Mouse (Mus musculus) embryonic facial prominence, embryonic 15.5 days (tissue): ENCODE measurements around the gene Erc2. TPM values are rescaled to one million over a fixed set of nuclear protein-coding genes. Genes with fewer than 3 reads are reported as not detected.

Experiments used
- ATAC-seq: fragments of 200-750 bp; cut with Nextera tagmentation; 2 replicates; pipeline ENCODE4 v1.8.0; 2017; ENCODE audit warnings: low read depth, moderate TSS enrichment; ENCODE audit not compliant: insufficient number of reproducible peaks, low FRiP score, low TSS enrichment
- H3K27ac ChIP-seq: fragments of 300-500 bp; sonication (generic); replicated peaks from 2 replicates; pipeline ENCODE4 v1.5.1; 2015; ENCODE audit warnings: mild to moderate bottlenecking, inconsistent platforms
- H3K27me3 ChIP-seq: fragments of 300-500 bp; sonication (generic); 2 replicates; pipeline ENCODE4 v1.6.1; 2015; ENCODE audit warnings: inconsistent platforms
- H3K36me3 ChIP-seq: fragments of 300-500 bp; sonication (generic); 2 replicates; pipeline ENCODE4 v1.6.1; 2015; ENCODE audit warnings: mild to moderate bottlenecking, inconsistent platforms
- H3K4me1 ChIP-seq: fragments of 300-500 bp; sonication (generic); 2 replicates; pipeline ENCODE4 v1.6.1; 2015; ENCODE audit warnings: inconsistent platforms
- H3K4me2 ChIP-seq: fragments of 300-500 bp; sonication (generic); replicated peaks from 2 replicates; pipeline ENCODE4 v1.6.1; 2015; ENCODE audit warnings: mild to moderate bottlenecking, inconsistent platforms
- H3K4me3 ChIP-seq: fragments of 300-500 bp; sonication (generic); replicated peaks from 2 replicates; pipeline ENCODE4 v1.5.1; 2015; ENCODE audit warnings: mild to moderate bottlenecking, inconsistent platforms
- H3K9ac ChIP-seq: fragments of 300-500 bp; sonication (generic); 2 replicates; pipeline ENCODE4 v1.6.1; 2015; ENCODE audit warnings: inconsistent platforms
- H3K9me3 ChIP-seq: fragments of 300-500 bp; sonication (generic); replicated peaks from 2 replicates; pipeline ENCODE4 v1.6.1; 2016; ENCODE audit warnings: inconsistent platforms
- WGBS: fragments of 180-500 bp; shearing (Covaris S2); methylation state at CpG from one replicate; pipeline ENCODE4 v1.1.7; 2015; 5-methylcytosine and 5-hydroxymethylcytosine counted together
- polyA plus RNA-seq: library from polyadenylated mRNA; unstranded; fragments of >200 nt; fragmentation: Nextera tagmentation; extraction: Ambion mirVana; gene quantifications from 2 replicates; pipeline ENCODE4 v1.2.1, GENCODE M21; 2015

Erc2 gene
- polyA plus RNA-seq, 1 experiment from 2014 or later, result 7.1 TPM

DNA sequence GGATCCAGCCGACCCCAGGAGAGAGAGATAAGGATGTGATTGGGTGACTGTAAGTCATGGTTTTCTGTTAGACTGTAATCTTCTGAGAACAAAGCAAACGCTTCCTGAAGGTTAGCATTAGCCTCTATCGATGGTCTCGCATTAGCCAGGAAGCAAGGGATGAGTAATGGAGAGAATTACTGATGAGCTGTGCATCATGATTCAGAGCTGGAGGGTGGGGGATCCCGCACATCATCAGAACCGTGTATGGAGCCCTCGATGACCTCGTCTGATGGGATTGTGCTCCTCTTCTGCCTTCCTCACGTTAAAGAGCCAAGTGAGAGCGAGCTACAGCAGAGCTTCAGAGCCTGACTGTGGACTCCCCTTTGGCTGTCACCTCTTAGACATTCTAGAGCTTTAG is 6.5 kb downstream of the Erc2 start:
- WGBS, result 68% methylated on average over 10 of the region's 10 CpGs
- H3K27me3 ChIP-seq, result no peaks in the 10 kb centered on the region
- ATAC-seq, result no peak
- H3K4me3 ChIP-seq, result no peak overlapping the region
- H3K4me1 ChIP-seq, result no peaks in the 10 kb centered on the region
- H3K9me3 ChIP-seq, result no peaks in the 10 kb centered on the region
- no peak overlapping the region for H3K4me2 ChIP-seq
- no peak overlapping the region for H3K27ac ChIP-seq
- H3K36me3 ChIP-seq, result no peaks in the 10 kb centered on the region
- H3K9ac ChIP-seq, result no peak overlapping the region

DNA sequence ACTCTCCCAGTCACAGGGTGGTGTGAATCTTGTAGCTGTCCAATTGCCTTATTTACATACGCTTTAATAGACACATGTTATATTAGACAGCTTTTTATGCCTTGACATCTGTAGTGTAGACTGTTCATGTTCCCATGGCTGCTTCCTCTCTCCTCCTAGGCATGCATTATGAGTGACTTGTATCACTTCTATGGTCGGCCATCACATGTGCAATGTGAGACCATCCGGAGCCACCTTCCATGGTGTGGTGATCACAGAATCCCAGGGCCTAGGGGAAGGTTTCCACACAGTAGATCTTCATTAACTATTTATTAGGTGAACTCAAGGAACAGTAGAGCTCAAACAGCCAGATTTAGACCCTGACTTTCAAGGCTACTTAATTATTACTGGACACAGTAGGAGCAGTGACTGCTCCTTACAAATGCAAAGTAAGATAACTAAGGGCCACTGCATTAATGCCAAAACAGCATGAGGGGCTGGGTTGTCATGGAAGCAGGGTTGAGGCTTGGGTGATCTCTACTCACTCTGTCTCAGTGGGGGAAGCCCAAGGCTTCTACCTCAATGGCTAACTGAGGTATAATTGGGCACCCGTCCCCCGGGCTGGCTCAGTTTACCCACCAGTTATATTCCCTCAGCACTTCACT is 7.3 kb downstream of the Erc2 start:
- Histone ChIP-seq H3K9me3 (no peaks in the 10 kb centered on the region), H3K36me3 (no peaks in the 10 kb centered on the region), H3K27me3 (no peaks in the 10 kb centered on the region), H3K27ac (no peak overlapping the region), H3K4me3 (no peak overlapping the region), H3K9ac (no peak overlapping the region), H3K4me2 (no peak overlapping the region), H3K4me1 (no peaks in the 10 kb centered on the region)
- WGBS, result 63% methylated on average over 5 of the region's 5 CpGs
- ATAC-seq, result no peak

DNA sequence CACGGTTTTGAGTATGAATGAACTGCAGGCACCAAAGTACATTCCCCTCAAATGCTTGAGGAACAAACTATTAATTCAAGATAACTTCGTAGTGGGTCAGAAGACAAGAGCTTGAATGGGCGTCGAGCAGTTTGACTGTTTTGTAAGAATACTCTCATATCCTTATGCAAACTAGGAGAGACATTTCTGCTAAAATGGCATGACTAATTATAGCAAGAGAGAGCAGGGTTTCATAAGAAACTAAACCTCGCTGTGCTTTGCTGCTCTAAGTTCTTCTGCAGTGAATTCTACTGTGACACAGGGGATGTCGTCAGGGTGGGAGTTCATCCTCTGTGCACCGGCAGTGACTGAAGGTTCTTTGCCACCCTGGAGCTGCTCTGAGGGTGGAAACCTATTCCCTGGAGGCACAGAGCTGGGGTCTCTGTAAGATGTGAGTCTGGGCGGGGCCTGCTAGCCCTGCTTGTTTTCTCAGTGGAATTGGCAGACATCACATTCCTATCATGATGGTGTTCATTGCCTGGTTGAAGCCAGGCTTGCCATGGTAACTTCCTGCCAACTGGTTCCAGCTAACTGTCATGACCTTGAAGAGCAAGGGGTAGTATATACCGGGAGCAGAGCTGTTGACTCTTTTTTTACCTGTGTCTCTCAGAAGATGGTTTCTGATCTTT is 8.9 kb downstream of the Erc2 start:
- no peak overlapping the region for H3K27ac ChIP-seq
- H3K36me3 ChIP-seq, result no peaks in the 10 kb centered on the region
- H3K27me3 ChIP-seq, result no peaks in the 10 kb centered on the region
- no peaks in the 10 kb centered on the region for H3K9me3 ChIP-seq
- H3K9ac ChIP-seq, result no peak overlapping the region
- no peak overlapping the region for H3K4me3 ChIP-seq
- H3K4me2 ChIP-seq, result no peak overlapping the region
- ATAC-seq, result no peak
- 54% methylated on average over 9 of the region's 9 CpGs for WGBS
- H3K4me1 ChIP-seq, result no peaks in the 10 kb centered on the region

DNA sequence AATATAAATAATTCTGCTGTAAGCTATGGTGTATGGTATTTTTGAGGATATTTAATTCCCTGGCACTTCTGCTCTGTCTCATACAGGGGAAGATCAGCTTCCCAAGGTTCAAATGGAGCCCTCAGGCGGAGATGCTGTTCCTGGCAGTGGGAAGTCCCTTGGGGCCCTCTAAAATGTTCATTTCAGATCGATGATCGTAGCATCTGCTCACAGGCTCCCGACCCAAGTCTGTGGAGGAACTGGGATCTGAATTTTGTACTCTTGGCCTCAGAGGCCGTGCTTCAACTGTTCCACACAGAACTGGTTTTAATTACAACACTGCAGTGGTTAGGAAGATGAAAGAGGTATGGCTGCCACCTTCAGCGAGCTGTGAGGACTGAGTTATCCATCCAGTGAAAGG is 12.5 kb downstream of the Erc2 start:
- no peak for ATAC-seq
- Histone ChIP-seq H3K9me3 (no peaks in the 10 kb centered on the region), H3K4me1 (no peaks in the 10 kb centered on the region), H3K36me3 (no peaks in the 10 kb centered on the region), H3K4me2 (no peak overlapping the region), H3K27ac (no peak overlapping the region), H3K4me3 (no peak overlapping the region), H3K9ac (no peak overlapping the region), H3K27me3 (no peaks in the 10 kb centered on the region)
- WGBS, result 37% methylated on average over 6 of the region's 6 CpGs

DNA sequence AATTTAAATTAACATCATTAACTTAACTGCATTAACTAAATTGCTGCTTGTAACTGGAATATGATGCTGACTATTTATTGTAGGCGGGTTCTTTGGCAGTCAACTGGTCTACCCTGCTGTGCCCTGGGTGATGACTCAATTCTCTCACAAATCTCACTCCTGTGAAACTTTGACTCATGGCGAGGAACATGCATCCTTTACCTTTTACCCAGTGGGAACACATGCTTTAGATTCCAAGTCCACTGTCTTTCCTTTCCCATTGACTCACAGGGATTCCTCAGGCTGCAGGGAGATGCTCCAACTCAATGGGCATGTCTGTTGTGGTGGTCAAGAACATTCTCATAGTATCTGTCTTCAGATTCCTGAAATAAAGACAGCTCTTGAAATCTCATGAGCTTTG is 14.3 kb downstream of the Erc2 start:
- Histone ChIP-seq H3K36me3 (no peaks in the 10 kb centered on the region), H3K4me3 (no peak overlapping the region), H3K4me2 (no peak overlapping the region), H3K9me3 (no peaks in the 10 kb centered on the region), H3K27me3 (no peaks in the 10 kb centered on the region), H3K27ac (no peak overlapping the region), H3K4me1 (no peaks in the 10 kb centered on the region), H3K9ac (no peak overlapping the region)
- ATAC-seq, result no peak
- WGBS, result 82% methylated on average over 2 of the region's 2 CpGs

DNA sequence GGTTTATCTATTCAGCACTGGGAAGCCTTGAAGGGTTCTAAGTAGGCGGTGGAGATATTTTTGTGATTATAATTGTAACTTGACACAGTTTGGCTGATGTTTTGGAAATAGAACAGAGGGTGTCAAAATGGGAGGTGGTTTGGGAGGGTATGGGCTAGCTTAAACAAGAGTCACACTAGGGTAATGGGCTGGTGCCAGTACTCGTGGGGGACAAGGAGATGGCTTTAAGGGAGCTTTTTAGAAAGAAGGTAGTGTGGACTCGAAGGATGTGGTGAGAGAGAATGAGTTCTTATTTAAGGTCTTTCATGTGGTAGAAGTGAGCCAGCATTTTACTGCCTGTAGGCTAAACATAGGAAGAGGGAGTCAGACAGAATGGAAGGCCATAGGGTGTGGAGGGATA is 19.2 kb downstream of the Erc2 start:
- H3K4me3 ChIP-seq, result no peak overlapping the region
- no peak overlapping the region for H3K27ac ChIP-seq
- H3K4me1 ChIP-seq, result no peaks in the 10 kb centered on the region
- H3K4me2 ChIP-seq, result no peak overlapping the region
- H3K9ac ChIP-seq, result no peak overlapping the region
- 77% methylated on average over 3 of the region's 3 CpGs for WGBS
- H3K9me3 ChIP-seq, result no peaks in the 10 kb centered on the region
- ATAC-seq, result no peak
- no peaks in the 10 kb centered on the region for H3K27me3 ChIP-seq
- H3K36me3 ChIP-seq, result no peaks in the 10 kb centered on the region

DNA sequence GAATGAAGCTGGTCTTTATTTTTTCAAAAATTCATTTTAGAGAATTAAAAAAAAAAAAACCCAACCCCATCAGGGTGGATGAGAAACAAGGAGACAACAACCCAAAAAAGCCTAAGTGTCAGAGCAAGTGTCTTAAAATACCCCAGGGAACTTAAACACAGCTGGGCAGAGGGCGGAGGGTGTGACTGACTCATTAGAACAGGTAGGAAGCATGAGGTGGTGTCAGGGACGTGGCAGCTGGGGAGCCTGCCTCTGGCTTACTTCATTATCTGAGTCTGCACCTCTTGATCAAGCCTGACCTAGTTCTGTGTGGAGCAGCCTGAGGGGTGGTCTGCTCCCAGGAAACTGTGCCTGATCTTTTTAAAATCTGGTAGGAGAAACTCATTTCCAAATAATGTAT is 20.8 kb downstream of the Erc2 start:
- Histone ChIP-seq H3K9me3 (no peaks in the 10 kb centered on the region), H3K9ac (no peak overlapping the region), H3K4me1 (no peaks in the 10 kb centered on the region), H3K4me2 (no peak overlapping the region), H3K27me3 (no peaks in the 10 kb centered on the region), H3K36me3 (no peaks in the 10 kb centered on the region), H3K27ac (no peak overlapping the region), H3K4me3 (no peak overlapping the region)
- no peak for ATAC-seq
- WGBS, result 57% methylated on average over 2 of the region's 2 CpGs

DNA sequence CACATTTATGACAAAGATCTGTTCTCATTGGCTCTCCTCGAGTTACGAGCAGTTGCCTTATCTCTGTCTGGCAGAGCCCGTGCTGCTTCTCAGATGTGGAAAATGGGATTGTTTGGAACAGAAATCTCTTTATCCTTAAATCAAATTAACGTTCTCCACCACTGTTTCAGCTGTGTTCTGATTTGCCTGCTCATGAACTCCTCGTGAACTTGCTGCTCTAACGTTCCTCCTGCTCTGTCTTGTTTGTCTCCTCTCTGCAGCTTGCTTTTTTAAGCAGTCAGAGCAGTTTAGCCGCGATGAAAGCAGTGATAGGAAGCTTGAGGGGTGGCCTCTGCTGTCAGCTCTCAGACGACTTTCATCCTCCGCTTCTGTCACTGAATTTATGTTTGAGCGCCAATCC is 32.4 kb downstream of the Erc2 start:
- Histone ChIP-seq H3K9ac (no peak overlapping the region), H3K27ac (no peak overlapping the region), H3K36me3 (no peaks in the 10 kb centered on the region), H3K9me3 (no peaks in the 10 kb centered on the region), H3K4me2 (no peak overlapping the region), H3K4me1 (0 out of 2 replicates have a peak, but pooled peaks cover 5% of the 10 kb centered on the region), H3K27me3 (no peaks in the 10 kb centered on the region), H3K4me3 (no peak overlapping the region)
- ATAC-seq, result no peak
- 26% methylated on average over 11 of the region's 11 CpGs for WGBS

DNA sequence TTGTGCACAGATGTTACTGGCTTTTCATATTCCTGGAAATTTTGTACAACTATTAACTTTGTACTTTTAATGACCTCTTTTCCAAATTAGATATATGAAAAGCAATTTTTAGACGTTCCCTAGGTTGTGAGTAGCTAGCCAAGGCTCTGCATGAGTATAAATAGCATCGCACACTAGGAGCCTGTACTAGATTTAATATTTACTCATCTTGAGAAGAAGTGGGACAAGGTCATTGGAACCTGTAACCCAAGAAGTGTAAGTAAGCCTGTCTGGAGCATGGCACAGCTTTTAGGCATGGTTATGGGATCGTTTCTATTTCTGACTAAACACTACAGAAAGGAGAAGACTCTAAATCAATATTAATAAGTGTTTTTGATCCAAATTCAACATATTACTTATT is 36.4 kb downstream of the Erc2 start:
- Histone ChIP-seq H3K27ac (no peak overlapping the region), H3K36me3 (no peaks in the 10 kb centered on the region), H3K4me3 (no peak overlapping the region), H3K9me3 (no peaks in the 10 kb centered on the region), H3K4me2 (no peak overlapping the region), H3K4me1 (0 out of 2 replicates have a peak, but pooled peaks cover 5% of the 10 kb centered on the region), H3K27me3 (no peaks in the 10 kb centered on the region), H3K9ac (no peak overlapping the region)
- WGBS, result 72% methylated on average over 3 of the region's 3 CpGs
- no peak for ATAC-seq

DNA sequence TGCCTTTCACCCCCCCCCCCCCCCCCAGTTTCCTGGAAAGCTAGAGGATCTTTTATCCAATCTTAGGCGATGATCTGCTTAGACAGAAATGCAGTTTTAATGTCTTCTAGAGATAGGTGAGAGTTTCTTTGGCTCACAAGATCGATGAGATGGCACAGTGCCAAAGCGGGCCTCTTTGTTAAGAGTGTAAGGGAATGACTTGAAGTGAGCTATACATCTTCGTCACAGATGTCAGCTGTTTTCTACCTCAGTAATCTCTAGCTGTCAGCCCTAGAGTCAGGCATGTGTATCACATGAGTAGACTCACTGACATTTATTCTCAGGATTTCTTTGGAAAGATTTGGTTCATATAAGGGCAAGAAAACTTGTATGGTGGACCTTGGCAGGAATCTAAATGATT is 39.2 kb downstream of the Erc2 start:
- H3K4me3 ChIP-seq, result no peak overlapping the region
- H3K9ac ChIP-seq, result no peak overlapping the region
- no peaks in the 10 kb centered on the region for H3K36me3 ChIP-seq
- no peak overlapping the region for H3K4me2 ChIP-seq
- 47% methylated on average over 4 of the region's 4 CpGs for WGBS
- no peak overlapping the region for H3K27ac ChIP-seq
- no peaks in the 10 kb centered on the region for H3K27me3 ChIP-seq
- no peaks in the 10 kb centered on the region for H3K4me1 ChIP-seq
- no peak for ATAC-seq
- no peaks in the 10 kb centered on the region for H3K9me3 ChIP-seq

DNA sequence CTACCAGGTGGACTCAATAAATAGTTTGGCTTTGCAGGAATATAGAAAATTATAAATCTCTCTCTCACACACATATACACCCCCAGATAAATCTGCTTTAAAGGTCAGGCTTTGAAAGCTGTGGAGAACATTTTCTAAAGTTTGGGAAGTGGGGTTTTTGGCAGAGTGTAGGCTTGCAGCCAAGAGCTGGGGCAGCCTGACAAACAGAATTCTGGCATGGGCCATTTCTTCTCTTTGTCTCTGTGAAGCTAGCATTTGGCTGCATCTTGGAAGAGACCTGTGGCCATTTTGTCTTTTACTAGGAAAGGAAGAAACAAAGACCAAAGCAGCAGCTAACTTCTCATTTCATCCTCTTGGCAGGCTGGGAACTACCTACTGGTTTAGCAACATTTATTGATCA is 40.0 kb downstream of the Erc2 start:
- Histone ChIP-seq H3K4me2 (no peak overlapping the region), H3K9me3 (no peaks in the 10 kb centered on the region), H3K4me3 (no peak overlapping the region), H3K27me3 (no peaks in the 10 kb centered on the region), H3K4me1 (no peaks in the 10 kb centered on the region), H3K27ac (no peak overlapping the region), H3K9ac (no peak overlapping the region), H3K36me3 (no peaks in the 10 kb centered on the region)
- no peak for ATAC-seq
